ENCODE assay signal across 8 mouse cellular contexts in the genomic region with DNA sequence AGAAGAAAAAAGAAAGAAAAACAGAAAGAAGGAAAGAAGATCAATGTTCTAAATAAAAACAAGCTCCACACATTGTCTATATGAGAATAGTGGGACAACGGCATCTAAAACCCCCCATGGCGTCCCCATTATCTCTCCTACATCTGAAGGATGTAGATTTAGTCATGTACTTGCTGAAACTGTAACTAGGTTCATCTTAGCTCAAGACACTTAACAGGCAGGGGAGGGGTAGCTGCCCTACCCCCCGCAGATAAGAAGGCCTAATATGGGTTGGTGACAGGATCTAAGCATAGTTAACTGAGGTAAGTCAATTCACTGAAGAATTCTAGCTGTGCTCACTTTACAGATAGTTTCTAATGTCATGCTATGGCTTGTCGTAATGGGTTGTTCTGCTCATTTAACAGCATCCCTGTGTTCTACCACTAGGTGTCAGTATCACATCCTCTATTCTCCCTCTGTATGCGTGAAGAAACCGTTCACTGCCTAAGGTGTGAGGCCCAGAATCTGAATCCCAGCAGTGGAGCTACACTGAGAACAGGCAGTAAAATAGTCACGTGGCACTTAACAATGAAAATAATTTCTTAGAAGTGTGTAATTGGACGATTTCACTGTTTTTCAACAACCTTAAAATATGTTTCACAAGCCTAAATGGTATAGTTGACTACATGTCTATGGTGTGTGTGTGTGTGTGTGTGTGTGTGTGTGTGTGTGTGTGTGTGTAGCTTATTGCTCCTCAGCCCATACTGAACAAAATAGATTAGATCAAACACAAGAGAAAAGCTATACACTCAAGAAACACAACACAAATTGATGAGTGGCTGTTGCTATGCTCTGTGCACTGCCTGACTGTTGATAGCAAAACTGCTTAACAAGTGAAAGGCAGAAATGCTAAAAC. TPM values are rescaled to one million over a fixed set of nuclear protein-coding genes. Genes with fewer than 3 reads are reported as not detected.
A peak's percentile ranks its signal among the peaks of the same experiment; 100 is the strongest.
DNase-seq lines count a peak whose midpoint lies in the region; ATAC-seq and TF ChIP-seq lines count a peak whose summit lies in the region.

No protein-coding gene starts in this region.

- TF ChIP-seq POLR2A in brain, embryonic 14.5 days (IDR thresholded peaks at IDR 0.05; ENCODE audit: borderline replicate concordance, extremely low read depth, insufficient read depth, insufficient read length, poor library complexity, severe bottlenecking): no peak
- no peak for TF ChIP-seq POLR2A in lung, adult 2 months (IDR thresholded peaks at IDR 0.05; ENCODE audit: borderline replicate concordance, extremely low read depth, low read depth, low read length)

- peak; percentile 5 for DNase-seq in spleen, adult 12 weeks (ENCODE audit: low spot score)
- no peak for DNase-seq in spleen, adult 18-20 months
- peak; percentile 89 for DNase-seq in brain, embryonic 14.5 days (ENCODE audit: low read depth)
- peak; percentile 88 for DNase-seq in forebrain, embryonic 14.5 days (ENCODE audit: low spot score)
- DNase-seq in lung, adult 2 months: no peak
- DNase-seq in gastrocnemius, postnatal 10 days: no peak

- 9% methylated on average over 8 of the region's 8 CpGs for WGBS in forebrain, embryonic 14.5 days
- WGBS in intestine, embryonic 16.5 days: 12% methylated on average over 8 of the region's 8 CpGs
- WGBS in lung, adult 2 months: 12% methylated on average over 8 of the region's 8 CpGs
- 14% methylated on average over 8 of the region's 8 CpGs for WGBS in neural tube, embryonic 15.5 days

- no peaks in the 10 kb centered on the region for H3K27me3 ChIP-seq in forebrain, embryonic 14.5 days (replicated peaks; ENCODE audit: control insufficient read depth, insufficient read depth, low read length)
- H3K27me3 ChIP-seq in intestine, embryonic 16.5 days (replicated peaks; ENCODE audit: control insufficient read depth, insufficient read depth, low read length): no peaks in the 10 kb centered on the region
- H3K27me3 ChIP-seq in neural tube, embryonic 15.5 days (replicated peaks): no peaks in the 10 kb centered on the region

- no peaks in the 10 kb centered on the region for H3K9me3 ChIP-seq in forebrain, embryonic 14.5 days (replicated peaks; ENCODE audit: control insufficient read depth, low read length)
- H3K9me3 ChIP-seq in intestine, embryonic 16.5 days (ENCODE audit: control insufficient read depth, low read length): no peaks in the 10 kb centered on the region
- H3K9me3 ChIP-seq in neural tube, embryonic 15.5 days (replicated peaks): no peaks in the 10 kb centered on the region

- no peaks in the 10 kb centered on the region for H3K36me3 ChIP-seq in forebrain, embryonic 14.5 days (ENCODE audit: control insufficient read depth, insufficient read depth, low read length)
- no peaks in the 10 kb centered on the region for H3K36me3 ChIP-seq in intestine, embryonic 16.5 days (ENCODE audit: control insufficient read depth, insufficient read depth, low read length)
- no peaks in the 10 kb centered on the region for H3K36me3 ChIP-seq in neural tube, embryonic 15.5 days

- H3K9ac ChIP-seq in forebrain, embryonic 14.5 days (ENCODE audit: low read length): no peak overlapping the region
- H3K9ac ChIP-seq in intestine, embryonic 16.5 days (ENCODE audit: low read depth, low read length): no peak overlapping the region
- no peak overlapping the region for H3K9ac ChIP-seq in neural tube, embryonic 15.5 days (replicated peaks)

- H3K4me3 ChIP-seq in forebrain, embryonic 14.5 days (ENCODE audit: low read depth, low read length): no peak overlapping the region
- H3K4me3 ChIP-seq in intestine, embryonic 16.5 days (ENCODE audit: low read length): no peak overlapping the region
- H3K4me3 ChIP-seq in lung, adult 2 months (replicated peaks; ENCODE audit: extremely low read depth, low read depth, low read length): no peak overlapping the region
- no peak overlapping the region for H3K4me3 ChIP-seq in neural tube, embryonic 15.5 days (replicated peaks)

- ATAC-seq in forebrain, embryonic 14.5 days: peak; percentile 98
- peak; percentile 78 for ATAC-seq in intestine, embryonic 16.5 days
- ATAC-seq in neural tube, embryonic 15.5 days (ENCODE audit: low FRiP score): peak; percentile 96

- H3K27ac ChIP-seq in forebrain, embryonic 14.5 days (ENCODE audit: low read depth, low read length): no peak overlapping the region
- H3K27ac ChIP-seq in intestine, embryonic 16.5 days (ENCODE audit: low read length): no peak overlapping the region
- no peak overlapping the region for H3K27ac ChIP-seq in neural tube, embryonic 15.5 days (replicated peaks)

- H3K4me1 ChIP-seq in forebrain, embryonic 14.5 days (ENCODE audit: control insufficient read depth, insufficient read depth, low read length): no peaks in the 10 kb centered on the region
- H3K4me1 ChIP-seq in intestine, embryonic 16.5 days (ENCODE audit: control insufficient read depth, insufficient read depth, low read length): no peaks in the 10 kb centered on the region
- peaks cover 2% of the 10 kb centered on the region; the same call in 1 of the 2 replicates for H3K4me1 ChIP-seq in lung, adult 2 months (ENCODE audit: control insufficient read depth, insufficient read depth, low read length)
- H3K4me1 ChIP-seq in neural tube, embryonic 15.5 days: no peaks in the 10 kb centered on the region

- peak; percentile 65; the same call in 1 of the 2 replicates for TF ChIP-seq CTCF in brain, embryonic 14.5 days (IDR thresholded peaks at IDR 0.05; ENCODE audit: borderline replicate concordance, extremely low read depth, insufficient read depth, insufficient read length)
- TF ChIP-seq CTCF in lung, adult 2 months (IDR thresholded peaks at IDR 0.05; ENCODE audit: insufficient read depth, low read length): peak; percentile 6; the same call in 1 of the 2 replicates

- no peak overlapping the region for H3K4me2 ChIP-seq in forebrain, embryonic 14.5 days (ENCODE audit: low read length)
- no peak overlapping the region for H3K4me2 ChIP-seq in intestine, embryonic 16.5 days (ENCODE audit: low read depth, low read length)
- no peak overlapping the region for H3K4me2 ChIP-seq in neural tube, embryonic 15.5 days

RNA-seq across cellular contexts. Expression of a gene that starts 23.7 kb away (rescaled TPM):
- polyA plus RNA-seq in brain, embryonic 14.5 days (2012; rRNA removed): 0.68 and 0.98 TPM in 2 replicates
- 1.2 and 1.4 TPM in 2 replicates for polyA plus RNA-seq in forebrain, embryonic 14.5 days (2014; fragmentation: Nextera tagmentation; extraction: Ambion mirVana)
- polyA plus RNA-seq in intestine, embryonic 16.5 days (2015; fragmentation: Nextera tagmentation; extraction: Ambion mirVana): 1.1 and 1.8 TPM in 2 replicates
- 3.4 and 6.2 TPM in 2 replicates for polyA plus RNA-seq in lung, adult 2 months (2012; rRNA removed)
- 1.4 and 3.6 TPM in 2 replicates for polyA plus RNA-seq in neural tube, embryonic 15.5 days (2015; fragmentation: Nextera tagmentation; extraction: Ambion mirVana)
- 1 to 10 TPM; 2.1 to 5.0 TPM for total RNA-seq in gastrocnemius, postnatal 10 days (2021)

RNA-seq across cellular contexts. Expression of a gene that starts 48.9 kb away (rescaled TPM):
- 0.06 and 0.12 TPM in 2 replicates for polyA plus RNA-seq in brain, embryonic 14.5 days (2012; rRNA removed)
- 0.22 TPM in 2 replicates for polyA plus RNA-seq in forebrain, embryonic 14.5 days (2014; fragmentation: Nextera tagmentation; extraction: Ambion mirVana)
- 0.11 and 0.15 TPM in 2 replicates for polyA plus RNA-seq in intestine, embryonic 16.5 days (2015; fragmentation: Nextera tagmentation; extraction: Ambion mirVana)
- 0.25 and 0.54 TPM in 2 replicates for polyA plus RNA-seq in lung, adult 2 months (2012; rRNA removed)
- polyA plus RNA-seq in neural tube, embryonic 15.5 days (2015; fragmentation: Nextera tagmentation; extraction: Ambion mirVana): 0.12 and 0.84 TPM in 2 replicates
- under 1 TPM in 1 of 2 experiments, not detected in 1; 0.05 TPM for total RNA-seq in gastrocnemius, postnatal 10 days (2021)

Comparison
In these comparisons a context has a peak if more than half of its experiments do, and no peak if none do; other contexts are left out.
1. DNase-seq: peak in spleen, adult 12 weeks (single experiment), brain, embryonic 14.5 days (single experiment) and forebrain, embryonic 14.5 days (single experiment); none in spleen, adult 18-20 months (0 of 2), lung, adult 2 months (single experiment) and gastrocnemius, postnatal 10 days (single experiment).
2. Peak in every context shown above with its lines, with median percentiles within 50 percentile points of each other: ATAC-seq.